Mouse (Mus musculus) thymus, postnatal 14 days (tissue): ENCODE measurements around the gene Met.

ENCODE experiments used
- DNase-seq: peaks from one replicate; pipeline ENCODE4 v3.0.0; 2021

Met gene

DNA sequence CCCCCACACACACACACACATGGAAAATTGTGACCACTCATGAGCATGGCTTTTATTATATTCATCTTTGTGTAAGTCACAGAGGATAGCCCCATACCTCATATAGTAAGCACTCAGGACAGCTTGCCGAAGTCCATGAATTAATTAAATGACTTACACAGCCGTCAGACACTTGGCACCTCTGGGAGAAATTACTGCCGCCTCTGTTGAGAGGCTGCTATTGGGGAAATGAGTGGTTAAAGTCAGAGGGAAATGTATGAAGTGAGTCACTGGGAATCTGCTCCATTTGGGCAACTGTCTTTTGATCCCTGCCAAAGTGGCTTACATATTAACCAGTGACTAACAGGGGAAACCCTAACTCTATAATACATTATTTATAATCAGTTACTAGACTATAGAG, 91.2 kb downstream of the Met start:
- no peak for DNase-seq

DNA sequence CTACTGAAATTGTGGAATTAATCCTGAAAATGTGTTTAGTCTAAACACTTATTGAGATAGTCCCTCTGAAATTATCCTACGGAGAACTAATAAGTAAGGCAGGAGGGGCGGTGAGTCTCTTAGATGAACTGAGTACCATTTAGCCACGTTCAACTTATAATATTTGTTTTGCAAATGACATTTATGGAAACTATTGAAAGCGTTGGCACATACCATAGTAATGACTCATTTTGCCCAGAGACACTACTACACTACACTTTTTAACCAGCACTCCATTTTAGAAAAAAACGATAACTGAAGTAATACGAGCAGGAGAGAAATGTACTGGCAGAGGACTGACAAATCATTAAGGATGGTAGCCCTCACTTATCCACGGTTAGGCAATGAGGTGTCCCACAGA, 92.1 kb downstream of the Met start:
- DNase-seq = no peak

DNA sequence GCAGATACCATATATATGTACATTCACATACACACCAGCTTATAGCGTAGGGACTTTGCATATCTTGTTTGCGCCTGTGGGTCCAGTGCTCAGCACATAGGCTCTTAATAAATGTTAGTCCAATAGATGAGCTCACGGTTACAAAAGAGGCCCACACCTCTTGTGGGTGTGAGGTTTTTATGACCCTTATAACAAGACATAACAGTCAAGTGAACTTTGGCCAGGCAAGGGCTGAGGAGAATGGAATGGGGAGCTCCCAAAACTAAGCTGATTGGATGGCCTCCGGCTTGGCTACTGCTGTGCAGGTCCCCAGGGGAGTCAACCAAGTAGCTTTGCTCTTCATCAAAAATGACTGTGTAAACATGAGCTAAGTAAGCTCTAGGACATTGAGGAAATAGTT, 96.1 kb downstream of the Met start:
- DNase-seq = no peak

DNA sequence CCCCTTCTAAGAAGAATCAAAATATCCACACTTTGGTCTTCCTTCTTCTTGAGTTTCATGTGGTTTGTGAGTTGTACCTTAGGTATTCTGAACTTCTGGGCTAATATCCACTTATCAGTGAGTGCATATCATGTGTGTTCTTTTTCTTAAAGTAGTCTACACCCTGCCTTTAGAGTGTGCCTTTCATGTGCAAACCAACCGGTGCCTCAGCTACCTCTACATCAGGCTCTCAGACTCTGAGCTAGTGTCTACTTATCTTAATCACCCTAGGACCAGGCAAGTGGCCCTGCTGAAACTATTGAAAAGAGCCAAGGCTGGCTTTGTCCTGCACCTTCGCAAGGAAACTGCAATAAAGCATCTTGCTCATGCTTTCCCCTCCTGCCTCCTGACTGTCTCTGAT, 97.7 kb downstream of the Met start:
- DNase-seq = no peak

DNA sequence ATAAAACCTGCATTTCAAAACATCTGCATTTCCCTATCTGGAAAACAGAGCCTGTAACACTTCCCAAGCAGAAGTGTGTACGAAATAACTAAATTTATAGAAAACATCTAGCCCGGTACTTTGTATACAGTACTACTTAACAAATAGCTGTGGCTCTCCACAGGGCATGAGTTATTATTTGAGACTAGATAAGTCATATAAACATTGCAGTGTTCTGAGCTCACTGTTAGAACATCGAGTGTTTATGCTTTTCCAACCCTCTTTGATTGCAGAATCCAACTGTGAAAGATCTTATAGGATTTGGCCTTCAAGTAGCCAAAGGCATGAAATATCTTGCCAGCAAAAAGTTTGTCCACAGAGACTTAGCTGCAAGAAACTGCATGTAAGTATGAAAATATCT, 98.3 kb downstream of the Met start:
- no peak for DNase-seq

DNA sequence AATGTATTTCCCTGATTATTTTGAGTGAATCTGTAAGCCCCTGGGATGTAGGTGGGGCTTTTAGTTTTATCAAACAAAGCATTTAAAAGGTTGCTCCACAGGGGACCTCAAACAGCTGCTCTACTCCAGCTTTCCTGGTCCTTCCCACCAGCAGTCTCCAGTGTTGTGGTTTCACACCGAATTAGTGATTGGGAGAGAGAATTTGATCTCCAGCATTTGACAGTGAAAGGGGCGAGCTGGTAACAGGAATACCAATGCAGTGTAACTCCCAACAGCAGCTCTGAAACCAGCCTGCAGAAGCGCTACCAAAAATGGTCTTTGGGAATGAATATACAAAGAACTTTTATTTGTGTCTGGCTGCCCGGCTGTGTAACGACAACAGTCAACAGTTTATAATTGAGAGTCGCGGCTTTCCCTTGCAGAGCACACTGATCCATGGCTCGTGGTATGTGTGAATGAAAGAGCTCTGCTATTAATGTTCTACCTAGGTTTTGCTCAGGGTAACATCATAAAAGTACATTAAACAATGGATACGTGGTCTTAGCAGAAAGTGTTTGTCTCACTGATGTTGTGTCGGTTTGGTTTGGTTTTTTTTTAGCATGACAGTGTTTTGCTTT, 99.0 kb downstream of the Met start:
- DNase-seq = no peak

DNA sequence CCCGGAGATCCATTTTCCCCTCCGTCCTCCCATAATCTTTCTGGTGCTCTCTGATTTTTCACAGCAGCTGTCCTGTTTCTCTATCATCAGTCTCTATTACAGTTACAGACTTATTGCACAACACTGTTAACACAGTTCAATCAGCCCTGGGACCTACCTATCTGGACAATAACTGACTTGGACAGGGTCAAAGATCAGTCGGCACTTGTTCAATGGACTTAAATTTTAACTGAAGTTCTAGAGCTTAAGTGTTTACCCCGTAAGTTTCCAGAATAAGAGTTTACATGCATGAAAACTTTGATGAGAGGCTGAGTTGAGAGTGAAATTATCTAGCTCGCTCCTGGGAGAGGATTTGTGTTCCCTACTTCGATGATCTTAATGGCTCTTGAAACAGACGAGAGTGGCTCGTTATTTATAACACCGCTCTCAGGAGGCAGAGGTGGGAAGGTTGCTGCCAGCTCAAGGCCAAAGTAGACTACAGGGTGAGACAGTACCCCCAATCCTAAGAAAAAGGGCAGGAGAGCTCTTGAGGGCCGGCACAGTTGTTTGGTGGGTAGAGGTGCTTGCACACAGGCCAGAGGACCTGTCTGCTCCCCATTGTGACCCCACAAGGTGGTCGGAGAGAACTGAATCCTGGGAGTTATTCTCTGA, 105.2 kb downstream of the Met start:
- no peak for DNase-seq

DNA sequence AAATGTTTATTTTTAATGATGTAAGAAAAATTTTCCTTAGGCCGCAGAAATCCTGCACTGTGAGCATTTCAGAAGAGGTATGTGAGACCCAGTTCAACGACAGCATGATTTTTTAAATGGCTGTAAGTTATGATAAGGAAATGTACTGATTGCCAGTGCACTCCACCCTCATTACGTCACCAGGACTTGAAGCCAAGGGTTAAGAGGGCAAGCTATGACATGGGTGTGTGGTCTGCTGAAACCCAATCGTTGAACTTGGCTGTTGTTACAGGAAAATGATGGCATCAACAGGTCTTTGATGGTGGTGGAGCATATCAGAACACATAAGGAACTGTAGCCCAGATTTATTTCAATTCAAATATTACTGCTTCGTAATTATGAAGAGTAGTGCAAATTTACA, 109.6 kb downstream of the Met start:
- DNase-seq = no peak

DNA sequence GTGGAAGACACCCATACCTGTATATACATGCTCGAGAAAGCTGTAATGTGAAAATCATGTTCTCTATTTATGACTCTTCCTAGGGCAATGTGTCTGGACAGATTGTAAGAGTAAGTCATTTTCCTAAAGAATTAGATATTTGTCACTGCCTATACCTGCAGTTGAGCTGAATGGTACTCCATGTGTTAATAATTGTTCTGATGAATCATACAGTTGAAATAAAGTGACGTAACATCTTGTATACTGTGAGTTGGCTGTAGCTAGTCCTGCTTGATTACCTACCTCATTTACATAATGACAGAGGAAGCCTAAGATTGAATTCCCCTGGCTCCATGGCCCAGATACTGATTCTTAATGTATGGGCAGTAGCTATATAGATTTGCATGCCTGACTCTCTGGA, 110.1 kb downstream of the Met start:
- no peak for DNase-seq

DNA sequence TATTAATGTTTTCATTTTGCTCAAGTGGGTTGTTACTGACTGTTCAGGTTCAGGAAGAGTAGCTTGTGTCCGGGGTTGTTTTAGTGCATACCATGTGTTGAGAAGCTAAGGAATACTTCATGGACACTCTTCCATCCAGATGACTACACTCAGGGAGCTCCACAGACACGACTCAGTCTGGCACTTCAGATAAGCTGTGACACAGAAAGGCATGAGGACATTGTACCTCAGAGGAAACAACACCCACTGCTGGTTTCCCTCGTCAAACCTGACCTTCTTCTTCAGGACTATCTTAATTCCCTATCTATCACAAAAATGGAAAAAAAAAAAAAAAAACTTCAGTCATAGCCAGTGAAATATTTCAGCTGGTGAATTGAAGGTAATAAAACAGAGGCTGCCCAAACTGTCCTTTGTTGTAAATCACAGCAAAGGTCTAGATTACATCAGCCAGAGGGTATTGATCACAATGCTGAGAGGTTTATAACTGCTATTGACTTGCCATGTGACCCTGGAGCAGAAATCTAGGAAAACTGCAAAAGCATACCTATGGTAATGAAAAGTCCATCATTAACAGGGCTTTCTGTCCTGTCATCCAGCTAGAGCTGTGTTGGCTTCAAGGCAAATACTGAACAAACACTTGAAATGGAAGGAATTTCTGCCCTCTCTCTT, 114.6 kb downstream of the Met start:
- DNase-seq = no peak

DNA sequence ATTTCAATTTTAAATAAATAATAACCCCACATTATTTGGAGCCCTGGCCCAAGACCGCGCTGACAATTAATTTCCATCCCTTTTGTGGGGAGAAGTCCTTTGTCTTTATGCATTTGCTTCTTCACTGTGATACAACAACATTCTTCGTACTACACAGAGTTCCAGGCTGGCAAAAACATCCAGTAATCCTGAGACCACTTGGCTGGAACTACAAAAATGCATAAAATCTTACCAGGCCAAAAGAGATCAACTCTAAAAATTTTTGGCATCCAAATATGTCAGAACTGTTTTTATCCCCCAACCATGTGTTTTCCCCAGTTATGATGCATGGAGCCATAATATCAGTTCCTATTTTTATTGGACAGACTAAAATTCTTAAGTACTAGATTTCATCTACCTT, 116.7 kb downstream of the Met start:
- DNase-seq = no peak

DNA sequence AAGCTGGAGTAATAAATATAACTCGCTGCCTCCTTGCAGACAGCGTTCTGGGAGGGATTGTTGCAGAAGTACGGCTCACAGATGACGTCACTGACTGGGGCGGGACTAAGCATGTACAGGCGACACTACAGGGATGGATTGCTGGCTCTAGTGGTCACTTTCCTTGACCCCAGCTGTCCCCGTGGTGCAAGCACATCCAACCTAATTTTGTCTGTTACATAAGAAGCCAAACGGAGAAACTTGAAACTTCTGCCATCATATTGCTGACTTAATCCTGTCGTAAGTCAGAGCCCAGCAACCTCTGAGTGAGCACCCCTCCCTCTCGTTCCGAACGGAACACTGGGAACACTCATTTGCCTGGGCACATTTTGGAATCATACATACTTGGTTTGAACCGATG, 120.4 kb downstream of the Met start:
- DNase-seq = peak; percentile 17

DNA sequence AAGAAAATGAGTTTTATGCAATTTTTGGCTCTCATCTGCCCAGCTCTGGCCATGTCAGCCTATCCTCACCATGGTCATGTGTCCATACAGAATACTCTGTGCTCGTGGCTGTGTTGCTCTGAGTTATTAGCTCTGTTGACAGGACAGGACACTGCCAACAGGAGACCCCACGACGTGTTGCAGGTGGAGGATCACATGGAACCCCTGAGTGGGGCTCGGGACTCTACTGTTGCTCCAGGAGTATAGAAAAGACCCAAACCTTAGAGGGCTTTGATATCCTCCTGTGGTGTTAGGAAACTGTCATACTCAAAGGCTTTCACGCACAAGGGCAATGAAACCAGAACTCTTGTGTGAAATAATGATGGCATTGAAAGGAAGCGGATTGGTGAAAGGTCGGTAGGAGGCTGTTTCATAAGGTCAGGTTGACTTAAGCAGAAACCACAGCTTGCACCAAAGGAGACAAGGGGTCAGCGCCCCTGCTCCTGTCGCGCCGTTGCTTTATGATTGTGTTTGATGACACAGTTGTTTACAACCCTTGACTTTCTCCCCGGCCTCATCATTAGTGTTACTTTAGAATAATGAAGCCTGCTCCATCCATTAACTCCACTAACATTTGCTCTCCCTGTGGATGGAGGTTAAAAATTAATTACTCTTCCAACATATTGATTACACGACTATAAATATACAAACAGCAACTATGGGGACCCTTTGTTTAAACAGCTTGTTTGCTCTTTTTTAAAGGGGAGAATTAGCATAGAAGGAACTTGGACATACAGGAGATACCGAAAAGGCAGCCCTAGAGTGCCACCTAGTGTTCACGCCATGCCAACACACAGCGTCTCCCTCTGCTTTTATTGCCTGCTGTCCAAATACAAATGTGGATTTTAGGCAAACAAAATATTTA, 125.7 kb downstream of the Met start:
- peak; percentile 62 for DNase-seq

DNA sequence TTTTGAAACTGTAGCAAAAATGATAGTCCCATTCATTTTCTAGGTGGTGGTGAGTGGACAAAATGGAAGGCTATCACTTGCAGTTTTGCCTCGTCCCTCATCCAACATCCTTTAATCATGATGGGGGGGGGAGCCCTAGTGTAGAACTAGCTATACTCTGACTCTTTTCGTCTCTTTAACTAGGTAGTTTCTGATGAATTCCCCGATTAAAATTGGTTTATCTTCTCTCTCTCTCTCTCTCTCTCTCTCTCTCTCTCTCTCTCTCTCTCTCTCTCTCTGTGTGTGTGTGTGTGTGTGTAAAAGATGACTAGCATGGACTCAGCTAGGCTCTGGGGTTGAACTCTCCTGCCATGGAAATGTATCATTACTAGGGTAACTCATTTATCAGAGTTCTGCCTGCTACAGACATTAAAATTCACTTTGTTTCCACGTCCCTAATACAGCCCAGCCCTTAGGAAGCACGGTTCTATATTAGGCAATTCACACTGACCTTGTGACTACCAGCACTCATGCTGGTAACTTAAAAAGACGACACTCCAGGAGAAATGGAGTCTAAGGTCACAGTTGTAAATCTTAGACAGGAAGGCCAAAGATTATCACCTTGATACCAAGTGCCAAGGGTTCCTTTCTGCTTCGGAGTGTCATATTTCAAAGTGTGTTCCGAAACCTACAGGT, 126.5 kb downstream of the Met start:
- no peak for DNase-seq

DNA sequence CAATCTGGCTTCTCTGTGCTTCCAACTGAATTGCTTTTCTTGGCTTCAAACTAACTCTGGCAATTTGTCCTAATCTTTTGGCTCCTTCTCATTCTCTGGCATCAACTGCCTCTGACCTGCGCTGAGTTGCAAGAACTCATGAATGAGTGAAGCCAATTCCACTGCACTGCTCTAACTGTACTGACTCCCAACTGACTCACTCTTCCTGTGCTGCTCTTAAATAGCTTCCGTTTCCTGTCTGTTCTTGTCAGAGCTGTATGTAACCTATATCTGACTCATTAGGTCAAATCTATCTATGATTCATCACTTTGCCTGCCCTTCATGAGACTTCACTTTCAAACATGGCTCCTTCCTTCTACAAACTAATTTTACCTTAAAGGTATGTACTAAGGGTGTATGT, 130.4 kb downstream of the Met start:
- DNase-seq = no peak

DNA sequence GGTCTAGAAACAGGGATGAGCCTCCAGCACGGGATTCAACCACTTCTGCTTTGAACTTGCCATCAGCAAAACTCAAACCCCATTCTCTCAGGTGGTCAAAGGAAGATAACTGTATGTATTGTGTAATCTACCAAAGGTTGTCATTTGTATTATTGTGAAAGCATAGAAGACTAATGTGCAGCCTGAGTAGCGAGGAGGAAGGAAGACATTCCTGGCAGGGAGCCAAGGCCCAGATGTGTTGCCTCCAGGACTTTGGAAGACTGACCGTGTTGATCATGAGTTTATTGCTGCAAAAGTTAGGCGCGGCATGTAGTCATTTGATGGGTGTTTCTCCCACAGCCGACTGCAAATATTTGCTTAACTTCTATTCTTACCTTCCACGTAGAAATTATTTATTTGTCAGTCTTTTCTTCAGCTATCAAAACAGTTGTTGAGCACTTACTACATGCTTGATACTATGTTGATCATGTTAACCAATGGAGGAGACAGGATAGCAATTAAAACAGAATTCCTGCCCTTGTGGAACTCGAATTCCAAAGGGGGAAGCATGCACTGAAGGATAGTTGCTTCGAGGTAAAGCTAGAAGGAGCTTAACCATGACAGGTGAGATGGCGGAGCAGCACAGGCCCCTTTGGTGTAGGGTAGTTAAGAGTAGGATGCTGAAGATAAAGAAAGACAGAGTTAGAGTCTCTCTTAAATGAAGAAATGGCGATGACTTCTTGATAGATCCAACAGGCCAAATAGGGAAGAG, 132.3 kb downstream of the Met start:
- no peak for DNase-seq

DNA sequence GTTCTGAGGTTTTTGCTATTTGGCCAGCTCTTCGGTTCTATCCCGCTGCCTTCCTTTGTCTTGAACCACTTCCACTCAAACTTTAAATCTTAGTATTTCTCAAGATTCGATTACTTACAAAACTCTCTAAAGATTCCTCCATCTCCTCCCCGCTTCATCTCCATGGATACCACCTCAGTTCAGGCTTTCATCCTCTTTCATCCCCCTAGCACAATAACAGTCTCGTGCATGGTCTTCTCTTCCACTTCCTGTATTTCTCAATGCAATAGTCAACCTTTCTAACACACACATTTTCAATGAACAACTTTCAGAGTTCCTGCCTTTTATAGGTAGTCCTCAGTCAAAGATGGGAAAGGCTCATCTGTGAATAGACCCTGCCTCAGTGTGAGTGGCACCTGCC, 135.8 kb downstream of the Met start:
- no peak for DNase-seq

DNA sequence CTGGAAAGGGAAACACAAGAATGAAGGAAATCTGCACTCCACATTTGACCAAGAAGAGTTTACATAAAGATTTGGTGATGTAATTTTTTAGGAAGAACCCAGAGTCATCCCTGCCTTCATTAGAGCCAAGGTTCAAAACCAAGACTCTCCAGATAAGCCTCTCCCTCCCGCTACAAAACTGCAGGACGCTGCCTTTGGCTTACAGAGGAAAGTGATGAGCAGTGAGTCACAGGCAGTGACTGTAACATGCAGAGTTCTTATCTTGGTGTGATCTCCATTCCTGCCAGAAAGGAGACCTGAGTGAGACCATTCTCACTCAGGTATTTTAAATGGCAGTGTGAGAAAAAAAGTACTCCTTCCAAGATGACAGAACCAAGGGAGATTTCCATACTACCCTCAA, 137.9 kb downstream of the Met start:
- DNase-seq = no peak

DNA sequence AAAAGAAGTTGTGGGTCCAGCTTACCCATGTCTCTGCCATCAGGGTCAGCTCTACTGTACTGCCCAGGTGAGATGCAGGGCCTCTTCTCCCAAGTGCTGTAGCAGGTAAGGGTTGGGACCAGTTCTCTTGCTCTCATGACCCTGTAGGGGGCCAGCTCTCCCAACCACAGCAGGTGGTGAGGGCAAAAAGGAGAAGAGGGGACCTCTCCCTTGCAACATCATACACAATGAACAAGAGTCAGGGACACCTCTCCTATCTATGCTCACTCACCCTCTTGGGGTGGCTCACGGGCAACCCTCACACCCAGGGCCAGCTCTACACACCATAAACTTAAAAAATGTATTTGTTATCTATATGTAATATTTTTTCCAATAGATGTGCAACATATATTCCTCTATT, 143.3 kb downstream of the Met start:
- no peak for DNase-seq

DNA sequence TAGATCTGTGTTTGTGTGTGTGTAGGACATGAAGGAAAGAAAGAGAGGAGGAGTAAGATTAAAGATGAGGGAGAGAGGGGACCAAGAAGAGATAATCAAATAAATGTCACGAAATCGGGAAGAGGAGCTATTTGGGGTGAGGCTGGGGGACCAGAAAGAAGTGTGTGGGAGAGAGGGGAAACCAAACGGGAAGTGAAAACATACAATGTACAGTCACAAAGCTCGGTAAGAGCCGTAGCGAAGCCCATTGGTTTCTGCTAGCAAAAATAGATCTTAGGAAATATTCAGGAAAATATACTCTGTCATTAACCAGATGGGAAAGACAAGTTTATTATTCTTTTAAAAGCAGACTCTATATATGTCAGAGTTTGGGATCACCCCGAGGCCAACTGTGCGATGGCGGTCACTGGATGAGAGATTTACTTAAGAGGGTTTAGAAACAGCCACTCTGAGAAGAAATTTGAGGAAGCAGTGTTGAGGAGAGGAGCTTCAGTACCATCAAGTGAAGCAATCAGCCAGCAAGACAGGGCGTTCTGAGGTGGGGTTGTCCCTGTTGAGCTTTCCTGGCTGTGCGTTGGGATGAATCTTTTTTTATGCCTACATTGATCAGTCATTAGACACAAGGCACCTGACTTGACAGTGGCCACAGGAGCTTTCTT, 147.9 kb downstream of the Met start:
- no peak for DNase-seq

DNA sequence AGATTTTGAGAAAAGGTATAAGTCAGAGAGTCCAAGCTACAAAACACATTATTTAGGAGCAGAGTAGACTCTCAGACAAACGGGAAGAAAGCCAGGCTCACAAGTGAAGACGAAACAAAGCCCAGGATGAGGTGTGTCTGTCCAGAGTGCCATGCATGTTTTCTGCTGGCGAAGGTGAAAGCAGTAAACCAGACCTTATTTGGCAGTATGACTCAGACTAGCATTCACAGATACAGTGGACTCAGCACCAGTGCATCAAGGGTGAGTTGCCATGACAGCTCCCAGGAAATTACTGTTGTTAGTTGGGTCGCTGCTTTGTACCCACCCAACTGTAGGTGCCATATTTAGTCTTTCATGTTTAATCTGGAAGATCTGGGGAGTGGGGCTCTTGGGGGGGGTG, 149.1 kb downstream of the Met start:
- DNase-seq = no peak

DNA sequence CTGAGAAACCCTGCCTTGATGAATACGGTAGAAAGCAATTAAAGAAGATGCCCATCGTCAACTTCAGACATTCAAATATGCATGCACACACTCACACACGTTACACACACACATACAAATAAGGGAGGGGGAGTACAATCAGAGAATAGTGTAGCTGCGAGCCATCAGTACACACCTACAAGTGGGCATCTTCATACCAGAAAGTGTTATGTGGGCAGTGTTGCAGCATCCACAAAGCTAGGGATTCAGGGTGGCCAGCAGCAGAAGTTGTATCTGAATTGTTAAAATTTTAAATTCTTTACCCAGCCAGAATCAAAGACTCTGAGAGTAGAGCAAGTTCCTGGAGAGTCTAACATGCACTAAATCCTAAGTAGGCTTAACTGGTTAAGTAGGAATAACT, 157.2 kb downstream of the Met start:
- no peak for DNase-seq
